Mouse (Mus musculus) brain, embryonic 14.5 days (tissue): ENCODE measurements at regions not wholly inside any gene's neighbourhood (a gene's known extent, or its start where the extent isn't known, plus 50 kb on each side); places are given as distances from the start of the nearest gene placed in this dataset.

Experiments used
- CTCF ChIP-seq: fragments of 200-500 bp; IDR thresholded peaks from 2 replicates; pipeline ENCODE4 v1.5.1; 2012; ENCODE audit warnings: inconsistent platforms, mild to moderate bottlenecking, moderate library complexity, borderline replicate concordance; ENCODE audit not compliant: insufficient read depth, insufficient read length; ENCODE audit errors: extremely low read depth
- POLR2A ChIP-seq: fragments of 200-500 bp; IDR thresholded peaks from 2 replicates; pipeline ENCODE4 v1.6.1; 2012; ENCODE audit warnings: mild to moderate bottlenecking, inconsistent platforms, borderline replicate concordance; ENCODE audit not compliant: poor library complexity, insufficient read depth, insufficient read length, severe bottlenecking; ENCODE audit errors: extremely low read depth

DNA sequence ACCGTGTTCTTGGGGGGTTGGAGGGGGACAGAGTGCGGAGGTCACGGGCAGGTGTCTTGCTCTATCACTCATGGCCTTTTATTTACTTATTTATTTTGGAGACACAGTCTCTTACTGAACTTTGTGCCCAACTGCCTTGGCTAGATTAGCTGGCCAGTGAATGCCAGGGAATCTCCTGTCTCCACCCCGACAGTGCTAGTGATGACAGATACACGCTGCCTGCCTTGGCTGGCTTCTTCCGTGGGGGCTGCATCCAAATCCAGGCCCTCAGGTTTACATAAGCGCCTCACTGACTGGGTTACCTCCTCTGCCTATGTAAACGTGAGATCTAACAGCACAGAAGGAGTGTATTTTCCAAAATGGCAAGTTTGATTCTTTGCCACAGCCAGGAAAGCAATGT is 178.5 kb upstream of the Klf14 start:
- TF ChIP-seq CTCF = no peak
- no peak for TF ChIP-seq POLR2A
